Mouse (Mus musculus) hindbrain, postnatal 0 days (tissue): ENCODE data around the gene Cd2ap. TPM values are rescaled to one million over a fixed set of nuclear protein-coding genes. Genes with fewer than 3 reads are reported as not detected.

Source experiments
- ATAC-seq: fragments of 200-750 bp; cut with Nextera tagmentation; 2 replicates; pipeline ENCODE4 v1.8.0; 2017; ENCODE audit warnings: mild to moderate bottlenecking, moderate TSS enrichment, moderate library complexity
- DNase-seq: peaks from one replicate; pipeline ENCODE4 v3.0.0-alpha.2; 2015; ENCODE audit warnings: low spot score
- H3K27ac ChIP-seq: fragments of 300-500 bp; sonication (generic); 2 replicates; pipeline ENCODE4 v1.5.1; 2014; ENCODE audit warnings: mild to moderate bottlenecking
- H3K27me3 ChIP-seq: fragments of 300-500 bp; sonication (generic); 2 replicates; pipeline ENCODE4 v1.6.1; 2014; ENCODE audit warnings: low read length, mixed read lengths; ENCODE audit not compliant: insufficient read depth
- H3K36me3 ChIP-seq: fragments of 300-500 bp; sonication (generic); 2 replicates; pipeline ENCODE4 v1.6.1; 2014; ENCODE audit warnings: low read length, mixed read lengths; ENCODE audit not compliant: insufficient read depth
- H3K4me1 ChIP-seq: fragments of 300-500 bp; sonication (generic); 2 replicates; pipeline ENCODE4 v1.6.1; 2014; ENCODE audit warnings: antibody characterized with exemption, low read length, mixed read lengths; ENCODE audit not compliant: insufficient read depth
- H3K4me2 ChIP-seq: fragments of 300-500 bp; sonication (generic); 2 replicates; pipeline ENCODE4 v1.6.1; 2014; ENCODE audit warnings: low read depth, mild to moderate bottlenecking, low read length, moderate library complexity, mixed read lengths
- H3K4me3 ChIP-seq: fragments of 300-500 bp; sonication (generic); 2 replicates; pipeline ENCODE4 v1.5.1; 2014; ENCODE audit warnings: low read length
- H3K9ac ChIP-seq: fragments of 300-500 bp; sonication (generic); replicated peaks from 2 replicates; pipeline ENCODE4 v1.6.1; 2014; ENCODE audit warnings: mild to moderate bottlenecking, low read length, moderate library complexity, mixed read lengths
- H3K9me3 ChIP-seq: fragments of 300-500 bp; sonication (generic); 2 replicates; pipeline ENCODE4 v1.6.1; 2016; ENCODE audit warnings: low read length, mixed read lengths
- CTCF ChIP-seq: IDR thresholded peaks from 2 replicates; pipeline ENCODE4 v1.5.1; 2016; ENCODE audit warnings: antibody characterized with exemption, control low read depth, low read depth
- WGBS: fragments of 180-500 bp; shearing (Covaris S2); extraction: QIAGEN DNeasy Blood & Tissue Kit; methylation state at CpG from one replicate; pipeline ENCODE4 v1.1.7; 2014; 5-methylcytosine and 5-hydroxymethylcytosine counted together
- polyA plus RNA-seq: library from polyadenylated mRNA; unstranded; fragments of >200 nt; fragmentation: Nextera tagmentation; extraction: Ambion mirVana; gene quantifications from 2 replicates; pipeline ENCODE4 v1.2.1, GENCODE M21; 2015
- total RNA-seq: library from RNA; depleted of rRNA; stranded (reverse); fragments of >200 nt; gene quantifications from 2 replicates; pipeline ENCODE4 v1.2.3, GENCODE M21; 2014; rRNA removed

Gene Cd2ap
- total RNA-seq (10.8 and 12.3 TPM in 2 replicates), polyA plus RNA-seq (7.9 and 8.1 TPM in 2 replicates)

- Histone ChIP-seq H3K4me2 (peak within 1 kb of the TSS; percentile 81), H3K27me3 (no peaks in the 10 kb centered on the region), H3K4me1 (0 out of 2 replicates have a peak, but pooled peaks cover 11% of the 10 kb centered on the region), H3K27ac (peak within 1 kb of the TSS; percentile 95), H3K4me3 (peak within 1 kb of the TSS; percentile 91), H3K9me3 (no peaks in the 10 kb centered on the region), H3K36me3 (no peaks in the 10 kb centered on the region), H3K9ac (peak within 1 kb of the TSS; percentile 95)
- no peak for TF ChIP-seq CTCF
- ATAC-seq (peak; percentile 97), DNase-seq (peak; percentile 98)
- under 1% methylated on average over 76 of the region's 94 CpGs for WGBS
Observed at GRCm38 (mm10) chr17:42876001-42876903, at the start of gene Cd2ap. Gene Cd2ap, minus strand, starts transcription at chr17:42876665.

- ATAC-seq = no peak
Observed at GRCm38 (mm10) chr17:42924731-42925130, 48.3 kb upstream of the Cd2ap start.

GRCm38 (mm10) chr17:42918810-42919209, 42.3 kb upstream of the Cd2ap start:
- TF ChIP-seq CTCF = no peak
- no peak for ATAC-seq

More at GRCm38 (mm10) chr17:42924731-42925130, 48.3 kb upstream of the Cd2ap start:
- no peak overlapping the region for H3K4me2 ChIP-seq
- H3K36me3 ChIP-seq = no peaks in the 10 kb centered on the region
- 95% methylated on average over 5 of the region's 5 CpGs for WGBS
- no peak overlapping the region for H3K4me3 ChIP-seq
- H3K27ac ChIP-seq = no peak overlapping the region
- no peak for DNase-seq
- H3K9me3 ChIP-seq = no peaks in the 10 kb centered on the region
- no peak overlapping the region for H3K9ac ChIP-seq
- no peaks in the 10 kb centered on the region for H3K4me1 ChIP-seq
- no peak for TF ChIP-seq CTCF
- H3K27me3 ChIP-seq = no peaks in the 10 kb centered on the region

GRCm38 (mm10) chr17:42914726-42915125, 38.3 kb upstream of the Cd2ap start:
- Histone ChIP-seq H3K27ac (no peak overlapping the region), H3K4me2 (no peak overlapping the region), H3K27me3 (no peaks in the 10 kb centered on the region), H3K9ac (no peak overlapping the region), H3K4me3 (no peak overlapping the region), H3K4me1 (no peaks in the 10 kb centered on the region), H3K36me3 (no peaks in the 10 kb centered on the region), H3K9me3 (no peaks in the 10 kb centered on the region)
- 87% methylated on average over 7 of the region's 7 CpGs for WGBS
- no peak for TF ChIP-seq CTCF
- ATAC-seq (no peak), DNase-seq (no peak)

More at GRCm38 (mm10) chr17:42918810-42919209, 42.3 kb upstream of the Cd2ap start:
- no peaks in the 10 kb centered on the region for H3K9me3 ChIP-seq
- no peak overlapping the region for H3K9ac ChIP-seq
- 58% methylated on average over 9 of the region's 9 CpGs for WGBS
- no peaks in the 10 kb centered on the region for H3K36me3 ChIP-seq
- no peak for DNase-seq
- H3K4me1 ChIP-seq = no peaks in the 10 kb centered on the region
- no peak overlapping the region for H3K4me3 ChIP-seq
- no peaks in the 10 kb centered on the region for H3K27me3 ChIP-seq
- H3K27ac ChIP-seq = no peak overlapping the region
- no peak overlapping the region for H3K4me2 ChIP-seq

- Histone ChIP-seq H3K9ac (no peak overlapping the region), H3K27ac (no peak overlapping the region), H3K4me2 (no peak overlapping the region), H3K27me3 (no peaks in the 10 kb centered on the region), H3K36me3 (no peaks in the 10 kb centered on the region), H3K4me1 (no peaks in the 10 kb centered on the region), H3K9me3 (no peaks in the 10 kb centered on the region), H3K4me3 (no peak overlapping the region)
- DNase-seq = no peak
- no peak for ATAC-seq
- WGBS = 73% methylated on average over 6 of the region's 6 CpGs
- TF ChIP-seq CTCF = no peak
Observed at GRCm38 (mm10) chr17:42912193-42912592, 35.7 kb upstream of the Cd2ap start.

GRCm38 (mm10) chr17:42910476-42910875, 34.0 kb upstream of the Cd2ap start:
- Histone ChIP-seq H3K27ac (no peak overlapping the region), H3K9me3 (no peaks in the 10 kb centered on the region), H3K9ac (no peak overlapping the region), H3K4me1 (no peaks in the 10 kb centered on the region), H3K27me3 (no peaks in the 10 kb centered on the region), H3K36me3 (no peaks in the 10 kb centered on the region), H3K4me2 (no peak overlapping the region), H3K4me3 (no peak overlapping the region)
- ATAC-seq (no peak), DNase-seq (no peak)
- TF ChIP-seq CTCF = no peak
- WGBS = 88% methylated on average over 3 of the region's 3 CpGs

- 81% methylated on average over 9 of the region's 9 CpGs for WGBS
- Histone ChIP-seq H3K27ac (no peak overlapping the region), H3K4me2 (no peak overlapping the region), H3K36me3 (no peaks in the 10 kb centered on the region), H3K27me3 (no peaks in the 10 kb centered on the region), H3K9me3 (no peaks in the 10 kb centered on the region), H3K4me3 (no peak overlapping the region), H3K4me1 (no peaks in the 10 kb centered on the region), H3K9ac (no peak overlapping the region)
- TF ChIP-seq CTCF = no peak
- ATAC-seq = no peak
- no peak for DNase-seq
Observed at GRCm38 (mm10) chr17:42909376-42909775, 32.9 kb upstream of the Cd2ap start.
